Mouse (Mus musculus): ENCODE measurements around the gene Atp5e. TPM values are rescaled to one million over a fixed set of nuclear protein-coding genes. Genes with fewer than 3 reads are reported as not detected.
A peak's percentile ranks its signal among the peaks of the same experiment; 100 is the strongest.

Gene Atp5e
- total and polyA plus RNA-seq, 2 experiments: 502 to 519 TPM

- no peaks in the 10 kb centered on the region for H3K36me3 ChIP-seq (ENCODE audit: control insufficient read depth, insufficient read depth, low read length)
- WGBS: 83% methylated on average over 3 of the region's 3 CpGs
- H3K27ac ChIP-seq (replicated peaks; ENCODE audit: insufficient read depth, low read depth, low read length): no peak overlapping the region
- DNase-seq (ENCODE audit: extremely low read depth, low read depth, low spot score): no peak
- no peaks in the 10 kb centered on the region for H3K79me2 ChIP-seq (ENCODE audit: control insufficient read depth, insufficient read depth, low read length)
- no peaks in the 10 kb centered on the region for H3K4me1 ChIP-seq (ENCODE audit: control insufficient read depth, insufficient read depth, low read length)
- no peak overlapping the region for H3K4me3 ChIP-seq (ENCODE audit: insufficient read depth, low read depth, low read length)
- no peaks in the 10 kb centered on the region for H3K27me3 ChIP-seq (ENCODE audit: control insufficient read depth, insufficient read depth, low read length)
- no peak overlapping the region for H3K9ac ChIP-seq (ENCODE audit: low read depth, low read length)
- TF ChIP-seq POLR2A (IDR thresholded peaks at IDR 0.05; ENCODE audit: extremely low read depth, insufficient read depth, low read length) (no peak), CTCF (IDR thresholded peaks at IDR 0.05; ENCODE audit: low read depth, low read length) (no peak)
These were observed 13.8 kb upstream of the Atp5e start for GRCm38 (mm10) chr2:174477543-174478319.

GRCm38 (mm10) chr2:174473550-174473927, 9.6 kb upstream of the Atp5e start:
- TF ChIP-seq CTCF (IDR thresholded peaks at IDR 0.05; ENCODE audit: low read depth, low read length): no peak
- no peak for TF ChIP-seq POLR2A (IDR thresholded peaks at IDR 0.05; ENCODE audit: extremely low read depth, insufficient read depth, low read length)
- H3K27ac ChIP-seq (replicated peaks; ENCODE audit: insufficient read depth, low read depth, low read length): no peak overlapping the region
- H3K36me3 ChIP-seq (ENCODE audit: control insufficient read depth, insufficient read depth, low read length): peaks cover 9% of the 10 kb centered on the region
- no peak overlapping the region for H3K9ac ChIP-seq (ENCODE audit: low read depth, low read length)
- H3K79me2 ChIP-seq (ENCODE audit: control insufficient read depth, insufficient read depth, low read length): peaks cover 13% of the 10 kb centered on the region; the same call in 1 of the 2 replicates
- no peak for DNase-seq (ENCODE audit: extremely low read depth, low read depth, low spot score)
- H3K4me3 ChIP-seq (ENCODE audit: insufficient read depth, low read depth, low read length): no peak overlapping the region
- peaks cover 3% of the 10 kb centered on the region for H3K4me1 ChIP-seq (ENCODE audit: control insufficient read depth, insufficient read depth, low read length)
- H3K27me3 ChIP-seq (ENCODE audit: control insufficient read depth, insufficient read depth, low read length): no peaks in the 10 kb centered on the region
- WGBS: 85% methylated on average over 5 of the region's 5 CpGs

- TF ChIP-seq POLR2A (IDR thresholded peaks at IDR 0.05; ENCODE audit: extremely low read depth, insufficient read depth, low read length): peak; percentile 55; the same call in 1 of the 2 replicates
- no peak for TF ChIP-seq CTCF (IDR thresholded peaks at IDR 0.05; ENCODE audit: low read depth, low read length)
- peaks cover 9% of the 10 kb centered on the region for H3K36me3 ChIP-seq (ENCODE audit: control insufficient read depth, insufficient read depth, low read length)
- H3K4me3 ChIP-seq (ENCODE audit: insufficient read depth, low read depth, low read length): peak within 1 kb of the TSS; percentile 84
- H3K27me3 ChIP-seq (ENCODE audit: control insufficient read depth, insufficient read depth, low read length): no peaks in the 10 kb centered on the region
- H3K79me2 ChIP-seq (ENCODE audit: control insufficient read depth, insufficient read depth, low read length): peaks cover 13% of the 10 kb centered on the region; the same call in 1 of the 2 replicates
- DNase-seq (ENCODE audit: extremely low read depth, low read depth, low spot score): peak; percentile 90
- peak within 1 kb of the TSS; percentile 86 for H3K27ac ChIP-seq (replicated peaks; ENCODE audit: insufficient read depth, low read depth, low read length)
- H3K9ac ChIP-seq (ENCODE audit: low read depth, low read length): peak within 1 kb of the TSS; percentile 87
- under 1% methylated on average over 53 of the region's 53 CpGs for WGBS
- peaks cover 3% of the 10 kb centered on the region for H3K4me1 ChIP-seq (ENCODE audit: control insufficient read depth, insufficient read depth, low read length)
These were observed 9.1 kb upstream of the Atp5e start, which contains the start of gene Prelid3b for GRCm38 (mm10) chr2:174472818-174473549. TSS of gene Prelid3b (minus strand) at chr2:174473081.

GRCm38 (mm10) chr2:174472407-174472806, 8.5 kb upstream of the Atp5e start:
- Histone ChIP-seq H3K27me3 (ENCODE audit: control insufficient read depth, insufficient read depth, low read length) (no peaks in the 10 kb centered on the region), H3K9ac (ENCODE audit: low read depth, low read length) (peak overlapping the region; percentile 87), H3K4me3 (ENCODE audit: insufficient read depth, low read depth, low read length) (peak overlapping the region; percentile 84), H3K79me2 (ENCODE audit: control insufficient read depth, insufficient read depth, low read length) (peaks cover 13% of the 10 kb centered on the region; the same call in 1 of the 2 replicates), H3K27ac (replicated peaks; ENCODE audit: insufficient read depth, low read depth, low read length) (peak overlapping the region; percentile 86), H3K4me1 (ENCODE audit: control insufficient read depth, insufficient read depth, low read length) (peaks cover 3% of the 10 kb centered on the region), H3K36me3 (ENCODE audit: control insufficient read depth, insufficient read depth, low read length) (peaks cover 9% of the 10 kb centered on the region)
- DNase-seq (ENCODE audit: extremely low read depth, low read depth, low spot score): no peak
- 3% methylated on average over 30 of the region's 30 CpGs for WGBS
- TF ChIP-seq CTCF (IDR thresholded peaks at IDR 0.05; ENCODE audit: low read depth, low read length) (no peak), POLR2A (IDR thresholded peaks at IDR 0.05; ENCODE audit: extremely low read depth, insufficient read depth, low read length) (no peak)

GRCm38 (mm10) chr2:174470786-174471405, 7.0 kb upstream of the Atp5e start:
- Histone ChIP-seq H3K4me1 (ENCODE audit: control insufficient read depth, insufficient read depth, low read length) (peaks cover 3% of the 10 kb centered on the region), H3K79me2 (ENCODE audit: control insufficient read depth, insufficient read depth, low read length) (peaks cover 13% of the 10 kb centered on the region; the same call in 1 of the 2 replicates), H3K36me3 (ENCODE audit: control insufficient read depth, insufficient read depth, low read length) (peaks cover 15% of the 10 kb centered on the region), H3K9ac (ENCODE audit: low read depth, low read length) (no peak overlapping the region), H3K4me3 (ENCODE audit: insufficient read depth, low read depth, low read length) (no peak overlapping the region), H3K27me3 (ENCODE audit: control insufficient read depth, insufficient read depth, low read length) (no peaks in the 10 kb centered on the region), H3K27ac (replicated peaks; ENCODE audit: insufficient read depth, low read depth, low read length) (no peak overlapping the region)
- DNase-seq (ENCODE audit: extremely low read depth, low read depth, low spot score): peak; percentile 16
- TF ChIP-seq POLR2A (IDR thresholded peaks at IDR 0.05; ENCODE audit: extremely low read depth, insufficient read depth, low read length): no peak
- TF ChIP-seq CTCF (IDR thresholded peaks at IDR 0.05; ENCODE audit: low read depth, low read length): no peak
- WGBS: 79% methylated on average over 7 of the region's 7 CpGs
